ENCODE assay signal across 19 mouse cellular contexts in genomic region chr4:147909486-147909885, GRCm38 (mm10).
"Had no signal": no experiment of that assay in that cellular context is flagged by ENCODE, and none has a peak within 500 bp of the region (broad histone marks: within the 10 kb centered on the region; RNA-seq: fewer than 3 reads in every experiment).

No protein-coding gene starts in this region.

- H3K9me3 ChIP-seq: kidney, embryonic 15.5 days; liver, embryonic 13.5 days; midbrain, embryonic 12.5 days; midbrain, embryonic 15.5 days; neural tube, embryonic 12.5 days; neural tube, embryonic 15.5 days had no signal

- DNase-seq: kidney, postnatal 10 days; kidney, postnatal 36 days; layer of hippocampus, postnatal 36 days; liver, embryonic 13.5 days; lung, embryonic 14.5 days; right cerebral cortex, adult 18-20 months; right cerebral cortex, postnatal 14 days; right cerebral cortex, postnatal 4 days; thymus, adult 2 months; thymus, postnatal 14 days; thymus, postnatal 4 days had no signal

- H3K4me3 ChIP-seq: kidney, embryonic 15.5 days; left cerebral cortex, adult 2 months; liver, embryonic 13.5 days; midbrain, embryonic 12.5 days; midbrain, embryonic 15.5 days; neural tube, embryonic 12.5 days; neural tube, embryonic 15.5 days had no signal

- H3K4me1 ChIP-seq: neural tube, embryonic 12.5 days had no signal

- H3K27ac ChIP-seq: kidney, embryonic 15.5 days; left cerebral cortex, adult 2 months; liver, embryonic 13.5 days; macrophage; midbrain, embryonic 12.5 days; midbrain, embryonic 15.5 days; neural tube, embryonic 12.5 days; neural tube, embryonic 15.5 days; stomach, postnatal 0 days had no signal

- H3K27me3 ChIP-seq: kidney, embryonic 15.5 days; liver, embryonic 13.5 days; midbrain, embryonic 15.5 days; neural tube, embryonic 12.5 days; neural tube, embryonic 15.5 days had no signal

- H3K36me3 ChIP-seq: midbrain, embryonic 12.5 days; midbrain, embryonic 15.5 days; neural tube, embryonic 15.5 days had no signal
